Mouse (Mus musculus): ENCODE results near the gene Gpr107.

The Gpr107 gene

GRCm38 (mm10) chr2:31127219-31127618, 24.9 kb upstream of the Gpr107 start:
- DNase-seq (ENCODE audit: low read depth): no peak

- DNase-seq (ENCODE audit: low read depth): no peak
Observed at GRCm38 (mm10) chr2:31127899-31128298, 24.2 kb upstream of the Gpr107 start.

GRCm38 (mm10) chr2:31129742-31130518, 22.2 kb upstream of the Gpr107 start:
- DNase-seq (ENCODE audit: low read depth): no peak

GRCm38 (mm10) chr2:31130815-31131299, 21.3 kb upstream of the Gpr107 start:
- DNase-seq (ENCODE audit: low read depth): peak; percentile 78

GRCm38 (mm10) chr2:31132682-31133081, 19.4 kb upstream of the Gpr107 start:
- no peak for DNase-seq (ENCODE audit: low read depth)

- DNase-seq (ENCODE audit: low read depth): peak; percentile 50
Observed at GRCm38 (mm10) chr2:31133981-31134380, 18.1 kb upstream of the Gpr107 start.

- DNase-seq (ENCODE audit: low read depth): no peak
Observed at GRCm38 (mm10) chr2:31135512-31135931, 16.6 kb upstream of the Gpr107 start.

GRCm38 (mm10) chr2:31136338-31136737, 15.8 kb upstream of the Gpr107 start:
- peak; percentile 43 for DNase-seq (ENCODE audit: low read depth)

- DNase-seq (ENCODE audit: low read depth): no peak
Observed at GRCm38 (mm10) chr2:31137018-31137590, 15.0 kb upstream of the Gpr107 start.

GRCm38 (mm10) chr2:31139174-31139632, 12.9 kb upstream of the Gpr107 start:
- DNase-seq (ENCODE audit: low read depth): no peak

- peak; percentile 42 for DNase-seq (ENCODE audit: low read depth)
Observed at GRCm38 (mm10) chr2:31139991-31140771, 11.9 kb upstream of the Gpr107 start.

GRCm38 (mm10) chr2:31140772-31141073, 11.4 kb upstream of the Gpr107 start:
- DNase-seq (ENCODE audit: low read depth): peak; percentile 30

- peak; percentile 54 for DNase-seq (ENCODE audit: low read depth)
Observed at GRCm38 (mm10) chr2:31141074-31141866, 10.8 kb upstream of the Gpr107 start.

GRCm38 (mm10) chr2:31141867-31142454, 10.2 kb upstream of the Gpr107 start, which contains the start of gene Fnbp1:
Gene Fnbp1 (minus strand): TSS chr2:31142008.
- peak; percentile 92 for DNase-seq (ENCODE audit: low read depth)

GRCm38 (mm10) chr2:31142505-31142904, 9.6 kb upstream of the Gpr107 start:
- DNase-seq (ENCODE audit: low read depth): no peak

GRCm38 (mm10) chr2:31143326-31143725, 8.8 kb upstream of the Gpr107 start:
- peak; percentile 76 for DNase-seq (ENCODE audit: low read depth)

GRCm38 (mm10) chr2:31143768-31144695, 8.1 kb upstream of the Gpr107 start:
- DNase-seq (ENCODE audit: low read depth): peak; percentile 43

- DNase-seq (ENCODE audit: low read depth): peak; percentile 45
Observed at GRCm38 (mm10) chr2:31144901-31145300, 7.2 kb upstream of the Gpr107 start.

- no peak for DNase-seq (ENCODE audit: low read depth)
Observed at GRCm38 (mm10) chr2:31147054-31147453, 5.1 kb upstream of the Gpr107 start.

- peak; percentile 70 for DNase-seq (ENCODE audit: low read depth)
Observed at GRCm38 (mm10) chr2:31150762-31151161, 1.4 kb upstream of the Gpr107 start.
